Mouse (Mus musculus): ENCODE results near the gene Zbtb37.

DNA sequence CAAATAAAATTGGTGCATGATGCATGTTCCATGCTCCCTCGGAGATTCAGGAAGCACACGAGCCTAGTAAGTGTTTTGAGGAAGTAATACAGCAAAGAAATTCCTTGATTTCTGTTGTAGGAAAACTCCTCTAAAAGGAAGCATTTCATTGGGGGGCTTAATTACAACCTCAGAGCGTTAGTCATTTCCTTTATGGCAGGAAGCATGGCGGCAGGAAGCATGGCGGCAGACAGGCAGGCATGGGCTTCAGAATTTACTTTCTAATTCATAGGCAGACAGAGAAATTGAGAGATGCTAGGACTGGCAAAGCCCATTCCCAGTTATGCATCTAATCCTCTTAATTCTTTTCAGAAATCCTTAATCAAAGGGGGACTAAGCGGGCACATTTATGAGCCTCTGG lies 40.8 kb downstream of the Zbtb37 start:
- TF ChIP-seq CTCF (IDR thresholded peaks at IDR 0.05; ENCODE audit: control insufficient read depth, insufficient read depth, insufficient read length), result no peak
- TF ChIP-seq MAX (IDR thresholded peaks at IDR 0.05), result no peak
- no peak for TF ChIP-seq MYOD1 (IDR thresholded peaks at IDR 0.05; ENCODE audit: control insufficient read depth, insufficient read length, low read depth)
- TF ChIP-seq CEBPB (IDR thresholded peaks at IDR 0.05; ENCODE audit: low read depth), result no peak
- no peak for TF ChIP-seq MYOG (IDR thresholded peaks at IDR 0.05; ENCODE audit: control insufficient read depth, extremely low read depth, insufficient read length)
- TF ChIP-seq USF1 (IDR thresholded peaks at IDR 0.05; ENCODE audit: low read depth), result no peak
- no peak for TF ChIP-seq FOSL1 (IDR thresholded peaks at IDR 0.05; ENCODE audit: insufficient read depth, low read length, poor library complexity, severe bottlenecking)

Data from C2C12 (cell line).